Mouse (Mus musculus) brain, embryonic 14.5 days (tissue): ENCODE measurements around the gene Dmgdh. TPM values are rescaled to one million over a fixed set of nuclear protein-coding genes. Genes with fewer than 3 reads are reported as not detected.

Experiments
- DNase-seq: peaks from one replicate; pipeline ENCODE4 v3.0.0-alpha.2; 2011; ENCODE audit warnings: low read depth
- CTCF ChIP-seq: fragments of 200-500 bp; IDR thresholded peaks from 2 replicates; pipeline ENCODE4 v1.5.1; 2012; ENCODE audit warnings: inconsistent platforms, mild to moderate bottlenecking, moderate library complexity, borderline replicate concordance; ENCODE audit not compliant: insufficient read depth, insufficient read length; ENCODE audit errors: extremely low read depth
- POLR2A ChIP-seq: fragments of 200-500 bp; IDR thresholded peaks from 2 replicates; pipeline ENCODE4 v1.6.1; 2012; ENCODE audit warnings: mild to moderate bottlenecking, inconsistent platforms, borderline replicate concordance; ENCODE audit not compliant: poor library complexity, insufficient read depth, insufficient read length, severe bottlenecking; ENCODE audit errors: extremely low read depth
- polyA plus RNA-seq: library from polyadenylated mRNA; depleted of rRNA; stranded (reverse); fragments of >200 nt; gene quantifications from 2 replicates; pipeline ENCODE4 v1.2.3, GENCODE M21; 2012; rRNA removed

The Dmgdh gene
- 0.09 and 0.26 TPM in 2 replicates for polyA plus RNA-seq

- DNase-seq: no peak
- TF ChIP-seq POLR2A: no peak
- TF ChIP-seq CTCF: no peak
Measured at GRCm38 (mm10) chr13:93674131-93674561, at the start of gene Dmgdh, which contains the start of gene Bhmt2. Gene Dmgdh (plus strand): TSS chr13:93674433. Gene Bhmt2 (minus strand): TSS chr13:93674302.

GRCm38 (mm10) chr13:93628861-93629260 lies 45.4 kb upstream of the Dmgdh start:
- TF ChIP-seq CTCF (no peak), POLR2A (no peak)

GRCm38 (mm10) chr13:93630941-93631705 lies 43.1 kb upstream of the Dmgdh start:
- TF ChIP-seq CTCF (no peak), POLR2A (no peak)
- peak; percentile 29 for DNase-seq

More at GRCm38 (mm10) chr13:93628861-93629260, 45.4 kb upstream of the Dmgdh start:
- no peak for DNase-seq

GRCm38 (mm10) chr13:93632927-93633326 lies 41.3 kb upstream of the Dmgdh start:
- no peak for DNase-seq
- TF ChIP-seq CTCF (no peak), POLR2A (no peak)

- TF ChIP-seq CTCF (no peak), POLR2A (no peak)
- no peak for DNase-seq
Measured at GRCm38 (mm10) chr13:93636561-93636960, 37.7 kb upstream of the Dmgdh start.

- DNase-seq: no peak
- no peak for TF ChIP-seq CTCF
- TF ChIP-seq POLR2A: no peak
Measured at GRCm38 (mm10) chr13:93637282-93638245, 36.7 kb upstream of the Dmgdh start, which contains the start of gene Bhmt. Gene Bhmt (minus strand): TSS chr13:93637961.

- no peak for DNase-seq
- TF ChIP-seq CTCF (no peak), POLR2A (no peak)
Measured at GRCm38 (mm10) chr13:93639636-93640035, 34.6 kb upstream of the Dmgdh start.

- DNase-seq: no peak
- no peak for TF ChIP-seq CTCF
- TF ChIP-seq POLR2A: no peak
Measured at GRCm38 (mm10) chr13:93648387-93649130, 25.7 kb upstream of the Dmgdh start.

GRCm38 (mm10) chr13:93653382-93653781 lies 20.9 kb upstream of the Dmgdh start:
- TF ChIP-seq POLR2A: no peak
- TF ChIP-seq CTCF: no peak
- DNase-seq: no peak

- TF ChIP-seq CTCF (no peak), POLR2A (no peak)
- DNase-seq: no peak
Measured at GRCm38 (mm10) chr13:93657941-93658340, 16.3 kb upstream of the Dmgdh start.
